Mouse (Mus musculus) cerebellum, adult 18-20 months (tissue): Measurements from ENCODE around the gene Aco2.
A peak's percentile ranks its signal among the peaks of the same experiment; 100 is the strongest.

Experiments used
- DNase-seq, 2 experiments: peaks; one replicate each; pipeline ENCODE4 v3.0.0; 2021

Aco2 gene

DNA sequence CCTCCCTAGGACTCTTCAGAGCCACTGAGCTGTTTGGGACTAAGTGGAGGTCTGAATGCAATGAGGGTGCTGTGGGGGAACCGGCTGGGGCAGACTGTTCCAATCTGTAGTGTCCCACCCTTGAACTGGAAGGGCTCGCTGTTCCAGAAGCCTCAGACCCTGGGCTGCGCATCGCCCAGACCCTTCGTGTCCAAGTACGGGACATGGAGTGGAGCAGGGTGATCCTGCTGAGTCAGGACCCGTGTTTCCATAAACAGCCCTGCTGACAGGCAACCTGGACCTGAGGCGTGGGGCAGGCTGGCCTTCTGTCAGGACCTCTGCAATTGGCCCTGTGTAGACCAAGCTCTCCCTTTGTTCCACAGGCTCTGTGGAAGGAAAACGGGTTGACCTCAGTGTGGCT is 25.4 kb upstream of the Aco2 start:
- no peak for DNase-seq

GRCm38 (mm10) chr15:81847161-81847560 is 24.9 kb upstream of the Aco2 start:
- no peak for DNase-seq

DNA sequence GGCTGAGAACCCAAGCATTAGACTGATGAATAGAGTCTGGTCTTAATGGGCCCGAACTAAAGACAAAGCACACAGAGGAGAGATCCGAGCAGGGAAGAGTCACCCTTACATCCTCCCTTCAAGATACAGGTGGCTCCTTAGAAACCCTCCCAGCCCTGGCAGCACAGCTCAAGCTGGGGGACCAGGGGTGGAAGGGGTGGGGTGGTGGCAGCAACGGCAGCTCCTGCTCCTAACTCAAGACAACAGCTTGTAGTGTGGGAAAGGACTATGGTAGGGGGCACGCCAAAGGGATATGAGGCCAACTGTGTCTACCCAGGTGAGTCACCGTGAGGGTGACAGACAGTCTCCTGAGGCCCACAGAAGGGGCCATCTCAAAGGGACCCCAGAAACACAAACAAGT is 24.2 kb upstream of the Aco2 start:
- DNase-seq = no peak

DNA sequence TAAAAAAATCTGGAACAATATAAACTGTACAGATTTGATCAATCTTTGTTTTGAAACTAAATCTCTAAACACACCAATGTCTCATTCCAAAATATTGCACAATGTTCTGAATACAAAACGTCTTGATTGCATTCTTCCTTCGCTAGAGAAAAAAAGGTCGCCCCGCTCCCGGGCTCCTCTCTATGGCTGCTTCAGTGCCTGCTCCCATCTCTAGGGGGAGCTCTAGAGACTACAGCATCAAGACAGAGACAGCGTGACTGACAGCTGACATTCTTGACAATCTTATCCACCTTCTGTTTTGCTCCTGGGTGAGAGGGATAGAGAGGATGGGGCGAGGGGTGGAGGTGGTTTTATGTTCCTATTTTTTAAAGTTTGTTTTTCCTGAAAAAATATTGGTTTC is 23.8 kb upstream of the Aco2 start:
- DNase-seq = peak; percentile 60 to 64

GRCm38 (mm10) chr15:81849104-81849503 is 23.0 kb upstream of the Aco2 start:
- peak; percentile 76 to 83 for DNase-seq

- DNase-seq = no peak
Observed at GRCm38 (mm10) chr15:81850718-81851117, 21.4 kb upstream of the Aco2 start.

- DNase-seq = no peak
Observed at GRCm38 (mm10) chr15:81851375-81851774, 20.7 kb upstream of the Aco2 start.

DNA sequence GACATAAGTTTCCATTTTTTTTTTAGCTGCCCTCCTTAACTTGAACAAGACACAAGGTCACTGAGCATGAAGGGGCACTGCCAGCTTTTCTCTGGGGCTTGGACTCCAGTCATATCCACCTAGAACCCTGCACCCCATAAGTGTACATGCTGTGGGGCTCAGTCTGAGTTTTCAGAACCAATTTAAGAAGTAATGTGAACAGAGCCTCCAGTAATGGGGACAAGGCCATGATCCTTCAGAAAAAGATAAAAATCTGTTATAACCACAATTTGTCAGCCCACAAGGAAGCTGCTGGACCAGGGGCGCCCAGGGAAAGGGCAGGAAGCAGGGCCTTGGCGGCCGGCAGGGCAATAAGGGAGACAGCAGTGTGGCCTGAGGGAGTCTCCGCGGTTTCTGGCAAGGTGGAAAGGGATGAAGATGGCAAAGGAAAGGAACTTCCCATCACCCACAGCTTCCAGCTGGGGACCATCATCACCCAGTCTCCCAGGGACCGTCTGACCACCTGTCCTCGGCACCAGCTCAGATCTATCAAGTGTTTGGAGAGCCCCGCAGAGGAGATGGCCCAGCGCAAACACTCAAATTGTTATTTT is 19.6 kb upstream of the Aco2 start:
- DNase-seq = peak; percentile 52 to 55

GRCm38 (mm10) chr15:81853081-81853480 is 19.0 kb upstream of the Aco2 start:
- no peak for DNase-seq

- DNase-seq = peak; percentile 91 to 96
Observed at GRCm38 (mm10) chr15:81856030-81856790, 15.9 kb upstream of the Aco2 start.

- DNase-seq = peak in 1 of 2 experiments; percentile 47
Observed at GRCm38 (mm10) chr15:81856938-81857723, 15.0 kb upstream of the Aco2 start.

GRCm38 (mm10) chr15:81857724-81858116 is 14.4 kb upstream of the Aco2 start:
- DNase-seq = no peak

DNA sequence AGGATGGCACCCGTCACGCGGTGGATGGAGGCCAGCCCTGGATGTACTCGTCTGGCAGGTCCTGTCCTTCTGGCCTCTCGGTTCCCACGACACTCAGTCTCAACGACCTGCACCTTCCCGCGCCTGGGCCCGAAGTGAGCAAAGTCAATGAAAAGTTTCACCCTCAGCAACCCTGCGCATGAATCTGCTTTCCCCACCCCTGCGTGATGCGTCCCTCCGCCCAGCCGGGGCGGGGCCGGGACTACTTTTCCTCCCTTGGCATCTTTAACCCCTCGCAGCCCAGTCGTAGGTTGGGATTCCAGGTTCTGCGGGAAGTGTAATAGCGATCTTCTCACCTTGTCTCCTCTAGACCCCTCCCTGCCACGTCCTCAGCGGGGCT is 14.0 kb upstream of the Aco2 start:
- peak; percentile 91 to 96 for DNase-seq

GRCm38 (mm10) chr15:81858517-81859329 is 13.4 kb upstream of the Aco2 start, which contains the start of gene Tob2:
Gene Tob2 (minus strand): TSS chr15:81858796.
- peak; percentile 73 to 81 for DNase-seq

- peak; percentile 88 to 92 for DNase-seq
Observed at GRCm38 (mm10) chr15:81859330-81860255, 12.5 kb upstream of the Aco2 start.

DNA sequence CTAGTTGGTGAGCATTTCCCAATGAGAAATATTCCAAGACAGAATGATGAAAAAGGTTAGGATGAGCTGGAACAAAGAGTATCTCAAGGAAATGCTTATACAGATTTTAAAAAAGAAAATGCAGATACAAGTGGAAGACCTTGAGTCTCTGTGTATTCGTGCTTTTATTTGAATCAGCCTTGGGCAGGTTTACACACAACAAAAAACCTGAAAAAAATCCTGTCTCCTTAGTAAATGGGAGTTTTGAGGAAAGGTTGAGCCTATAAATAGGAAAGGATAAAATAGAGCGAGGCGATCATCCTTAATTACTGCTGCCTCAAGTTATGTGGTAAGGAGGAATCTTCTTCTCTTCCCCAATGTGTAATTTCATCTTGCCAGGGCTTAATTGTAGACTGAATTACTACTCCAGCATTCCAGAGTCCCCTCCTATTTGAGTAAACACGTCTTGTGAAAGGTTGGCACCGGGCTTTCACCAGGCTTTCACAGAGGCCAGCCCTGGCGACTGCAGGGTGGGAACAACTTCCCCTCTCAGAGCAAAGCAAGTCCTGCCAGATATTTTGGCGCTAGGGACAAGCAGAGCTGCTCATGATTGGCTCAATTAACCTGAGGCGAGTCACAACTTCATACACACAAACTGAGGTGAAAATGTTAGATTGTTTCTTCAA is 11.5 kb upstream of the Aco2 start:
- DNase-seq = peak; percentile 39 to 49

DNA sequence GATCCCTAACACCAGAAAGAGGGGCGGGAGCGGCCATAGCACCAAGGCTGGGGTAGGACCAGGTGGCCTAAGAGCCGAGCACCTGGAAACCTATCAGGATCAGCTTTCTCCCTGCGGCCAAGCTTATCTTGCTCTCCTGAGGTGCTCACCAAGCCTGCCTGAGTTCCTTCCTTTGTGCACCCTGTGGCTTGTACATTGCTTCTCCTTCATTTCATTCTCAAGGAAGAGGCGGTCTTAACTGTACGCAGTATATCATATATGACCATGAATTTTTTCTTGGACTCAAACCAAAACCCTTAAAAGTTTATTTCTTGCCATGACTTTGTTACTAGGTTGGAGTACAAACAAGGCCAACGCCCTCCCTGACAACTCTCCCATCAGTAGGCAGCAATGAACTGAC is 7.9 kb upstream of the Aco2 start:
- no peak for DNase-seq

GRCm38 (mm10) chr15:81869985-81870384 is 2.1 kb upstream of the Aco2 start:
- no peak for DNase-seq

DNA sequence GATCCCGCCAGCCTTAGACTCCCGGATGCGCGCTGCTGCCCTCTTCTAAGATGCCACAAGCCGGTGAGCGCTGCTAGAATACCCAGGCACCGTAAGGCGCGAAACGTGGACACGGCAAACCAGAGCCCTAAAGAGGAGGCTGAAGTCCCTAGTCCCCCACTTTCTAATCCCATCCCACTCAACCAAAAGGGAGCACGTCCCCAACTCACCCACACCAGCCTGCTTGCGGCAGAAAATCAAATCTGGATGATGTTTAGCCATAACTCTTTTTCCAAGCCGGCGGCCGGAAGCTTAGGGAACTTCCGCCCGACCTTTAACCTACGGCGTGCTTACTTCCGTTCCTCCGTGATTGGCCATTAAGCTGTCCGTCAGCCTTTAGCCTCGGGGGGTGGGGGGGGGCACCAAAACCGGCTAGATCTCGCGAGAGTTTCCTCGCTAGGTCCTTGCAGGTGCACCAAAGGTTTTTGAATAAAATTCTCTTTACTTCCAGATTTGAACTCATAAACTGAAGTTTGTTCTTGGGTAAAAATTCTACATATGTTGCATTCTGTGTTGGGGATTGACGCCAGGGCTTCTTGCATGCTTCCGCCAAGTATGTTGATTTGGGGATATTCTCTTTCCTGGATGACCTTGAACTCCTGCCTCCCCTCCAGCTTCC is 376 bp upstream of the Aco2 start, which contains the start of gene Phf5a:
Phf5a (minus strand) TSS at position 308 of the 658 bp plus-strand sequence.
- DNase-seq = peak; percentile 83 to 85
